Mouse (Mus musculus) spleen, adult 12 weeks (tissue): ENCODE results near the gene Adgrf2.
A peak's percentile ranks its signal among the peaks of the same experiment; 100 is the strongest.

Source experiments
- DNase-seq: peaks from one replicate; pipeline ENCODE4 v3.0.0; 2022; ENCODE audit warnings: low spot score

Gene Adgrf2

GRCm38 (mm10) chr17:42741801-42742217 lies at the start of gene Adgrf2:
TSS of gene Adgrf2 (minus strand) at chr17:42742179.
- no peak for DNase-seq

- no peak for DNase-seq
These were observed 48.8 kb upstream of the Adgrf2 start for GRCm38 (mm10) chr17:42790787-42791186.

- no peak for DNase-seq
These were observed 47.7 kb upstream of the Adgrf2 start for GRCm38 (mm10) chr17:42789723-42790122.

- no peak for DNase-seq
These were observed 46.9 kb upstream of the Adgrf2 start for GRCm38 (mm10) chr17:42788686-42789453.

- DNase-seq: peak; percentile 20
These were observed 40.3 kb upstream of the Adgrf2 start for GRCm38 (mm10) chr17:42782156-42782757.

- no peak for DNase-seq
These were observed 11.8 kb upstream of the Adgrf2 start for GRCm38 (mm10) chr17:42753791-42754190.

- DNase-seq: no peak
These were observed 10.2 kb upstream of the Adgrf2 start for GRCm38 (mm10) chr17:42752173-42752572.

GRCm38 (mm10) chr17:42745657-42746420 lies 3.9 kb upstream of the Adgrf2 start:
- no peak for DNase-seq

- no peak for DNase-seq
These were observed 844 bp upstream of the Adgrf2 start for GRCm38 (mm10) chr17:42742823-42743222.

GRCm38 (mm10) chr17:42738794-42739193 lies 3.2 kb downstream of the Adgrf2 start:
- no peak for DNase-seq

- no peak for DNase-seq
These were observed 24.8 kb downstream of the Adgrf2 start for GRCm38 (mm10) chr17:42717161-42717560.

GRCm38 (mm10) chr17:42714991-42715390 lies 27.0 kb downstream of the Adgrf2 start:
- no peak for DNase-seq

GRCm38 (mm10) chr17:42710717-42711116 lies 31.3 kb downstream of the Adgrf2 start:
- DNase-seq: no peak

- no peak for DNase-seq
These were observed 36.4 kb downstream of the Adgrf2 start for GRCm38 (mm10) chr17:42705611-42706010.

GRCm38 (mm10) chr17:42702198-42702597 lies 39.8 kb downstream of the Adgrf2 start:
- no peak for DNase-seq

GRCm38 (mm10) chr17:42694730-42695129 lies 47.2 kb downstream of the Adgrf2 start:
- no peak for DNase-seq

- no peak for DNase-seq
These were observed 49.8 kb downstream of the Adgrf2 start, which contains the start of gene Adgrf4 for GRCm38 (mm10) chr17:42692136-42692535. TSS of gene Adgrf4 (minus strand) at chr17:42692284.

- no peak for DNase-seq
These were observed 51.4 kb downstream of the Adgrf2 start for GRCm38 (mm10) chr17:42690531-42690930.
